Mouse (Mus musculus): ENCODE data around the gene Zfp287. TPM values are rescaled to one million over a fixed set of nuclear protein-coding genes. Genes with fewer than 3 reads are reported as not detected.

Zfp287 gene
- polyA plus RNA-seq, 1 experiment, result not detected

GRCm38 (mm10) chr11:62660885-62661284 is 70.8 kb downstream of the Zfp287 start:
- no peak overlapping the region for H3K27ac ChIP-seq (ENCODE audit: insufficient read depth, low read depth, low read length)
- H3K4me3 ChIP-seq (ENCODE audit: insufficient read depth, low read depth, low read length), result no peak overlapping the region
- H3K4me1 ChIP-seq (ENCODE audit: control insufficient read depth, insufficient read depth, low read length), result no peaks in the 10 kb centered on the region
- TF ChIP-seq CTCF (IDR thresholded peaks at IDR 0.05; ENCODE audit: insufficient read depth, low read depth, low read length) (no peak), POLR2A (IDR thresholded peaks at IDR 0.05; ENCODE audit: insufficient read depth, low read depth, low read length) (no peak)
- 52% methylated on average over 4 of the region's 4 CpGs for WGBS

- TF ChIP-seq CTCF (IDR thresholded peaks at IDR 0.05; ENCODE audit: insufficient read depth, low read depth, low read length) (no peak), POLR2A (IDR thresholded peaks at IDR 0.05; ENCODE audit: insufficient read depth, low read depth, low read length) (no peak)
Observed at GRCm38 (mm10) chr11:62652080-62652479, 79.6 kb downstream of the Zfp287 start.

DNA sequence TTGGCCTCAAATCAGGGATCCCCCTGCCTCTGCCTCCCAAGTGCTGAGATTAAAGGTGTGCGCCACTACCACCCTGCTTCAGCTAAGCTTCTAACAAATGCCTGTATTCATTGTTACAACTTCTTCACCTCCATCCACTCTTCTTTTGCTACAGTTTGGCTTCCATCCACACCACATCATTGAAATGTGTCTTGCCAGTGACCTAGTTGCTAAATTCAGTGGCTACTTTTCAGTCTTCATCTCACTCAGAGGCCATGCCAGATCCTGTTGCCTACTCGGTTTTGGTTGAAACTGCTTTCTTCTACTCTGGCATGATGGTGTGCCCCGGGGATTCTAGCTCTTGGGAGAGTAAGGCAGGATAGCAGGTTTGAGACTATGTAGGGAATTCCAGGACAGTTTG is 80.1 kb downstream of the Zfp287 start:
- no peak for TF ChIP-seq CTCF (IDR thresholded peaks at IDR 0.05; ENCODE audit: insufficient read depth, low read depth, low read length)
- TF ChIP-seq POLR2A (IDR thresholded peaks at IDR 0.05; ENCODE audit: insufficient read depth, low read depth, low read length), result no peak
- Histone ChIP-seq H3K4me3 (ENCODE audit: insufficient read depth, low read depth, low read length) (no peak overlapping the region), H3K27ac (ENCODE audit: insufficient read depth, low read depth, low read length) (no peak overlapping the region), H3K4me1 (ENCODE audit: control insufficient read depth, insufficient read depth, low read length) (peaks cover 9% of the 10 kb centered on the region)
- 69% methylated on average over 3 of the region's 3 CpGs for WGBS

More at GRCm38 (mm10) chr11:62652080-62652479, 79.6 kb downstream of the Zfp287 start:
- no peak overlapping the region for H3K4me3 ChIP-seq (ENCODE audit: insufficient read depth, low read depth, low read length)
- whole genome bisulfite sequencing, result 94% methylated on average over 3 of the region's 3 CpGs
- H3K4me1 ChIP-seq (ENCODE audit: control insufficient read depth, insufficient read depth, low read length), result peaks cover 9% of the 10 kb centered on the region
- H3K27ac ChIP-seq (ENCODE audit: insufficient read depth, low read depth, low read length), result no peak overlapping the region

Other genes starting within 250 kb of the Zfp287 start
- gene Cenpv, start 192.6 kb downstream of the Zfp287 start, polyA plus RNA-seq (2012; ENCODE audit: insufficient read depth, insufficient read length, low replicate concordance, missing spikeins), result not detected in 2 replicates
- gene Ubb, start 180.7 kb downstream of the Zfp287 start, polyA plus RNA-seq (2012; ENCODE audit: insufficient read depth, insufficient read length, low replicate concordance, missing spikeins), result 651 TPM in 1 of 2 replicates, not detected in the other
- gene Trpv2, start 157.4 kb downstream of the Zfp287 start, polyA plus RNA-seq (2012; ENCODE audit: insufficient read depth, insufficient read length, low replicate concordance, missing spikeins), result not detected in 2 replicates
- gene Lrrc75a, start 83.4 kb downstream of the Zfp287 start, polyA plus RNA-seq (2012; ENCODE audit: insufficient read depth, insufficient read length, low replicate concordance, missing spikeins), result not detected in 2 replicates
- gene Mmgt2, start 83.2 kb downstream of the Zfp287 start, polyA plus RNA-seq (2012; ENCODE audit: insufficient read depth, insufficient read length, low replicate concordance, missing spikeins), result not detected in 2 replicates
- not detected in 2 replicates for gene Gm10428, start 21.2 kb upstream of the Zfp287 start, polyA plus RNA-seq (2012; ENCODE audit: insufficient read depth, insufficient read length, low replicate concordance, missing spikeins)
- not detected in 2 replicates for gene Zfp286, start 57.6 kb upstream of the Zfp287 start, polyA plus RNA-seq (2012; ENCODE audit: insufficient read depth, insufficient read length, low replicate concordance, missing spikeins)
- gene Trim16, start 88.3 kb upstream of the Zfp287 start, polyA plus RNA-seq (2012; ENCODE audit: insufficient read depth, insufficient read length, low replicate concordance, missing spikeins), result not detected in 2 replicates
- gene Fbxw10, start 115.2 kb upstream of the Zfp287 start, polyA plus RNA-seq (2012; ENCODE audit: insufficient read depth, insufficient read length, low replicate concordance, missing spikeins), result not detected in 2 replicates
- gene Tvp23b, start 147.6 kb upstream of the Zfp287 start, polyA plus RNA-seq (2012; ENCODE audit: insufficient read depth, insufficient read length, low replicate concordance, missing spikeins), result not detected in 2 replicates
- not detected in 2 replicates for gene Cdrt4, start 219.3 kb upstream of the Zfp287 start, polyA plus RNA-seq (2012; ENCODE audit: insufficient read depth, insufficient read length, low replicate concordance, missing spikeins)